Comparison of ENCODE assay signal across 18 mouse cellular contexts in genomic region chr6:108149235-108149634, GRCm38 (mm10).
"Had no signal": no experiment of that assay in that cellular context is flagged by ENCODE, and none has a peak within 500 bp of the region (broad histone marks: within the 10 kb centered on the region; RNA-seq: fewer than 3 reads in every experiment).

No protein-coding gene starts in this region.

- H3K4me2 ChIP-seq: lung, embryonic 14.5 days; midbrain, embryonic 12.5 days; neural tube, embryonic 13.5 days; neural tube, embryonic 15.5 days; stomach, embryonic 15.5 days had no signal

- H3K4me3 ChIP-seq: midbrain, embryonic 10.5 days; midbrain, embryonic 12.5 days; myocyte; neural tube, embryonic 13.5 days; neural tube, embryonic 15.5 days; stomach, embryonic 15.5 days had no signal

- H3K9me3 ChIP-seq: midbrain, embryonic 10.5 days; midbrain, embryonic 12.5 days; neural tube, embryonic 13.5 days; neural tube, embryonic 15.5 days; stomach, embryonic 15.5 days had no signal

- H3K36me3 ChIP-seq: neural tube, embryonic 13.5 days; stomach, embryonic 15.5 days had no signal

- H3K9ac ChIP-seq: lung, embryonic 14.5 days; midbrain, embryonic 12.5 days; neural tube, embryonic 13.5 days; neural tube, embryonic 15.5 days; stomach, embryonic 15.5 days had no signal

- H3K27ac ChIP-seq: midbrain, embryonic 10.5 days; midbrain, embryonic 12.5 days; neural tube, embryonic 13.5 days; neural tube, embryonic 15.5 days; stomach, embryonic 15.5 days; stomach, postnatal 0 days had no signal

- H3K27me3 ChIP-seq: midbrain, embryonic 12.5 days; neural tube, embryonic 13.5 days; neural tube, embryonic 15.5 days; stomach, embryonic 15.5 days had no signal

- DNase-seq: lung, adult 18-20 months; lung, embryonic 14.5 days; lung, postnatal 10 days; lung, postnatal 4 days; midbrain, embryonic 14.5 days; retina, postnatal 1 day; right cerebral cortex, adult 18-20 months; right cerebral cortex, postnatal 25 days; right cerebral cortex, postnatal 4 days; spleen, adult 18-20 months had no signal

- ATAC-seq: midbrain, embryonic 16.5 days had no signal
